Mouse (Mus musculus): ENCODE measurements at regions not wholly inside any gene's neighbourhood (a gene's known extent, or its start where the extent isn't known, plus 50 kb on each side); places are given as distances from the start of the nearest gene placed in this dataset.

DNA sequence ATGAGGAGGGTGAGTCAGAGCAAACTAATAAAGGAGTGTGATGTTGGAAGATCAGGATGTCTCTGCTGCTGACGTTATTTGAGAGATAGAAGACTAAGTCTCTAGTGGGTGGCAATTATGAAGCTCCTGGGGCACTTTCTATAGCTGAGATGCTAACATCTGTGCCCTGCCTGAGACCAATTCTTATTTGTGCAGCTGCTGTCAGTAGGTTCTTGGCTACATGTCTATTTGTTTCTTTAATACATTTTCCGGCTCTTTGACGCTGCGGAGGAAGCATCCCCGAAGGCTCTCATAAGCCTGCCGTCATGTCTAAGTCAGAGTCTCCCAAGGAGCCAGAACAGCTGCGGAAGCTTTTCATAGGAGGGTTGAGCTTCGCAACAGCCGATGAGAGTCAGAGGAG, 55.4 kb upstream of the Cast start:
- TF ChIP-seq CTCF (IDR thresholded peaks at IDR 0.05; ENCODE audit: insufficient read depth, low read depth, low read length) = no peak
- no peak for TF ChIP-seq POLR2A (IDR thresholded peaks at IDR 0.05; ENCODE audit: insufficient read depth, low read depth, low read length)
